Mouse (Mus musculus) thymus, postnatal 10 days (tissue): Measurements from ENCODE around the gene Spata25.

Experiments
- DNase-seq, 2 experiments: peaks; one replicate each; pipeline ENCODE4 v3.0.0; 2021; ENCODE audit warnings: low spot score in 2 of 2

The Spata25 gene

DNA sequence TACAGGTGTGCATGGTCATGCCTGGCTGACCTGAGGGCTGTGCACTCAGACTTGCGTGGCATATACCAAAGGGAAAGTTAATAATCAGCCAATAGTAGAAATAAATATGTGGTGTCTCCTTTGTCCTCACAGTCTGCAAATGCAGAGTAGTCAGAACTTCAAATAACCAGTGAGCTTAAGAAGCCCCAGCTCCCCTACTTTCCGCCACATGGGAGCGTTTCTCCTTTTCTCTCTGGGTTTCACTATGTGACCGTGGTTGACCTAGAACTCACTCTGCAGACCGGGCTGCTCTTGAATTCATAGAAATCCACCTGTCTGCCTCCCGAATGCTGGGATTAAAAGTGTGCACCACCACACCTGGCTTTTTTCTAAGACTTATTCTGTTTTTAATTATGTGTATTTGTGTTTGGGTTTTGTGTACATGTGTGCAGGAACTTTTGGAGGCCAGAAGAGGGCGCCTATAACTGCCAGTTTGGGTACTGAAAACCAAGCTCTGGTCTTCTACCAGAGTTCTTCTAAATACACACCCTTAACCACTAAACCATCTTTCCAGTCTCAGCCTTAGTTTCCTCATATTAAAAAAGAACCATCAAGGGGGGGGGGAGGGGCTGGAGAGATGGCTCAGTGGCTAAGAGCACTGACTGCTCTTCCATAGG is 44.3 kb downstream of the Spata25 start:
- DNase-seq = no peak

DNA sequence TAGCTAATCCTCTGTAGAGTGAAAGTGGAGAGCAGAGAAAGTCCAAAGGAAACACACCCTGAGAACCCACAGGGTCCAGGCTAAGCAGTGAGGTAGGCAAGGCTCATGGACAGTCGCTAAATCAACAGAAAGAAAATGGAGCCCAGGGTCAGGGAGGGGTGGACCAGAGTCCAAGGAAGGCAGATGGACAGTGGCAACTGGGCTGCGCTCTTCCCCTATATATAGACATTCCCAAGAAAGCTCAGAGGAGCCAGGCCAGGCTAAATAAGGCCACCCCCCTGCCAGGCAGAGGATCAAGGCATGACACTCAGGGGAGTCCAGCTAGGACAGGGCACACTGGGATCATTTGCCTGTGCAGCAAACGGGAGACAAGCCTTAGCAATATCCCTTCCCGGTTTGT is 46.5 kb downstream of the Spata25 start:
- DNase-seq = no peak

DNA sequence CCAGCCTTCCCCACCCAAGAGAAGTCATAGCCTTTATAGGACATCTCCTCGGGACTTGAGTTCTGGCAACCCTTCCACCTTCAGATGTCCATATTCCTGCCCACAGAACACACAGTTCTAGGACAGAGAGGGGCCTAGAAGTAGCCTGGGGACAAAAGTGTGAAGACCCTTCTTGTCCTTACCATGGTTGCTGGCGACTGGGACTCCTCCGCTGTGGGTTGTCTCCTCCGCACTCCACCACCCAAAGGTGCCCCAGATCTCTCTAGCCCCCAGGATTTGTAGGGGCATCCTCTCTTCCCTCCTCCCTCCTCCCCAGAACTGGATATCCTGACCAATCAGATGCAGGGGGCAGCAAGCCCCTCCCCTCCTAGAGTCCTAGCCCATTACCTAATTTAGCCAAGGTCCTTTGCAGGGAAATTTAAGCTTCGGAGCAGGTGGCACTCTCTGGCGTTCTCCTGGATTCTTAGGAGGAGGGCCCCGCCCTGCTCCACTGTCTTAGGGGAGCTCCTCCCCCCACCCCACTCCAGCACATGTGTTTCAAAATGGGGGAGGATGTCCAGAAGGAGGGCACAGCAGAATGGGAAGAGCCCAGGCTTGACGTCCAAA is 48.8 kb downstream of the Spata25 start, which contains the start of gene Tnnc2:
Gene Tnnc2, minus strand, starts transcription at position 487 of the 606 bp plus-strand sequence.
- DNase-seq = no peak

DNA sequence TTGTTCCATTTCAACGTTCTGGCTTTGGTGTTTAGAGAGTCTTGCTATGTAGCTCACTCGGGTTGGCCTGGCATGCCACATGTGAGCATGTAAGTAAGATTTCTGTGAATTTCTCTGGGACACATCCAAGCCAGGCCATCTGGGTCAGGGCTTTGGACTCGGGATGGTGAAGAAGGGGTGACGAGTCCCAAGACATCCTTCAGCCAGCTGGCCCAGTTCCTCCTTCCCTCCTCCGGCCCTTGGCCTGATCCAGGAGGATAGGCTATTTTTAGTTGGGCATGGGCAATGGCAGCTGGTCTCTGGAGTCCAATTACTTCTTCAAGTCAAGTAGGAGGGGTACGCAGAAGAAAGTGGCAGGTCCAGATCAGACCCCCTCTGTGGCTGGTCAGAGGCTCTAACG is 49.5 kb downstream of the Spata25 start:
- DNase-seq = no peak

DNA sequence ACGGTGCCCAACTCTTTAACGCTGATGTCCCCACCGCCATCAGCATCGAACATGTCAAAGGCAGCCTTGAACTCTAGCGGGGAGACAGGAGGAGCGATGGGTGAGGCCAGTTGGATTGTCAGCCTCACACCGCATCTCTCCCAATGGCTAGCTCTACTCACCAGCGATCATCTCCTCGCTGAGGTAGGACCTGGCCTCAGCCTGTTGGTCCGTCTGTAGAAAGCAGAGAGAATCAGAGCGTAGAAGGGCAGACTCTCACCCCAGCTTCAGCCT is 50.4 kb downstream of the Spata25 start:
- no peak for DNase-seq

DNA sequence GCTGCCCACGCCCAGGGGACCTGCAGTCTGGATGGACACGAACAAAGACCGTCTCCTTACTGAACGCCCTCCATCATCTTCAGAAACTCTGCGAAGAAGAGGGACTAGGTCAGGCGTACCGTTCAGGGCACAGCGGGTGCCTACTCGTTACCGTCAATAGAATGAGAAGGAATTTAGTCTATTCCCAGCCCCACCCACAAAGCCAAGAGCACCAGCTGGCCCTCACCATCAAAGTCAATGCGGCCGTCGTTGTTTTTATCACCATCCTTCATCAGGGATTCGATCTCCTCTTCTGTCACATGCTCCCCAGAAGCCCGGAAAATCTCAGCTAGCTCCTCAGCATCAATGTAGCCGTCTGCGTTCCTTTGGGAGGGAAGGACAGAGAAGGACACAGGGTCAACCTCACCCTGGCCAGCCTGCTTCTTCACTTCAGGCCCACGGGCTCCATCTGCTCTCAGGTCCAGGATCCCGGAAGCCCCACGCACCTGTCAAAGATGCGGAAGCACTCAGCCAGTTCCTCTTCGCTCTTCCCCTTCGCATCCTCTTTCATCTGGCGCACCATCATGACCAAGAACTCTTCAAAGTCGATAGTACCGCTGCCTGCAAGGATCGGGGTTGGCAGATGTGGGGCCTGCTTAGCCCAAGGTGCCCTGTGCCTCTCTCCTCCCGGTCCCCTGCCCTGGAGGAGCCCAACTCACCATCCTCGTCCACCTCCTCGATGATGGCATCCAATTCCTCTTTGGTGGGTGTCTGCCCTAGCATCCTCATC is 50.9 kb downstream of the Spata25 start:
- no peak for DNase-seq

DNA sequence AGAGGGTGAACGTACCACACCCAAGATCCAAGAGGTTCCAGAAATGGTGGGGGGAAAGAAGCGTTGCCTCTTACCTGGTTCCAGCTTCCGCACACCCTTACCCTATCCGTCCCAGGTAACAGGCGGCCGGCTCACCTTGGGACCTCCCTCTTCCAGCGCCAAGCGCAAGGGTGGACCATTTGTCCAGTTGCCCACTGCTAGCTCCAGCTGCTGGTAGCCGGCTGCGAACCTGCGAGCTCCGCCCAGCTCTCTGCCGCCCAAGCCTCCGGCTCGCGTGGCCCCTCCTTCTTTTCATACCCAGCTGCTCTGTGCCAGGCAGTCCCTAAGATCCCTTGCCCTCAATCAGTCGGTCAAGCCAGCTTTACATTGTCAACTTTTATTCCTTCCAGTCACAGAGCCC is 51.5 kb downstream of the Spata25 start:
- no peak for DNase-seq
